Mouse (Mus musculus) ES-E14 (cell line): ENCODE results near the gene Parp3. TPM values are rescaled to one million over a fixed set of nuclear protein-coding genes. Genes with fewer than 3 reads are reported as not detected.

Experiments used
- DNase-seq: peaks from one replicate; pipeline ENCODE4 v3.0.0-alpha.2; 2013; ENCODE audit warnings: low read depth, low spot score
- H3K27ac ChIP-seq: 2 replicates; pipeline ENCODE4 v1.5.1; 2012; ENCODE audit warnings: low read depth, mild to moderate bottlenecking, low read length, moderate library complexity, mixed read lengths; ENCODE audit not compliant: poor library complexity, insufficient read depth, severe bottlenecking
- H3K36me3 ChIP-seq: 2 replicates; pipeline ENCODE4 v1.6.1; 2012; ENCODE audit warnings: mild to moderate bottlenecking, low read length, moderate library complexity, mixed read lengths; ENCODE audit not compliant: control insufficient read depth, poor library complexity, insufficient read depth, severe bottlenecking
- H3K4me1 ChIP-seq, 2 experiments: fragments of 150-350 bp in 1 of 2; sonication (generic) in 1 of 2; 2 replicates each; pipeline ENCODE4 v1.6.1; 2012; ENCODE audit warnings: low read length in 2 of 2, mild to moderate bottlenecking in 1 of 2, mixed read lengths in 1 of 2; ENCODE audit not compliant: control insufficient read depth in 2 of 2, insufficient read depth in 2 of 2, poor library complexity in 1 of 2
- H3K4me3 ChIP-seq, 2 experiments: fragments of 150-350 bp in 1 of 2; sonication (generic) in 1 of 2; 2 replicates each; pipeline ENCODE4 v1.5.1; 2012; ENCODE audit warnings: low read length in 2 of 2, low read depth in 1 of 2, mild to moderate bottlenecking in 1 of 2, mixed read lengths in 1 of 2; ENCODE audit not compliant: insufficient read depth in 1 of 2, poor library complexity in 1 of 2, severe bottlenecking in 1 of 2
- H3K9ac ChIP-seq: 2 replicates; pipeline ENCODE4 v1.6.1; 2012; ENCODE audit warnings: low read depth, mild to moderate bottlenecking, low read length, mixed read lengths; ENCODE audit not compliant: poor library complexity, insufficient read depth, severe bottlenecking
- H3K9me3 ChIP-seq: fragments of 150-350 bp; sonication (generic); 2 replicates; pipeline ENCODE4 v1.6.1; 2012; ENCODE audit warnings: low read depth, mild to moderate bottlenecking, low read length; ENCODE audit not compliant: control insufficient read depth, insufficient read depth
- CHD2 ChIP-seq: IDR thresholded peaks from 2 replicates; pipeline ENCODE4 v1.6.1; 2014; ENCODE audit warnings: mild to moderate bottlenecking, low read depth, low read length, inconsistent platforms
- HCFC1 ChIP-seq: IDR thresholded peaks from 2 replicates; pipeline ENCODE4 v1.6.1; 2012; ENCODE audit warnings: low read length, inconsistent platforms, borderline replicate concordance; ENCODE audit not compliant: insufficient read depth
- MAFK ChIP-seq: IDR thresholded peaks from 2 replicates; pipeline ENCODE4 v1.6.1; 2014; ENCODE audit warnings: mild to moderate bottlenecking, low read depth, low read length, inconsistent platforms; ENCODE audit not compliant: insufficient read depth
- ZC3H11A ChIP-seq: IDR thresholded peaks from 2 replicates; pipeline ENCODE4 v1.6.1; 2012; ENCODE audit warnings: low read depth, mild to moderate bottlenecking, inconsistent platforms, low read length, borderline replicate concordance
- ZNF384 ChIP-seq: IDR thresholded peaks from 2 replicates; pipeline ENCODE4 v1.6.1; 2012; ENCODE audit warnings: low read depth, low read length, inconsistent platforms
- in situ Hi-C, 2 experiments: fragments of 600-800 bp; cut with MboI; formaldehyde crosslinking; loops; one replicate each; pipeline ENCODE4 v1.15.1; 2025; ENCODE audit warnings: low sequenced_read_pairs in 2 of 2, inconsistent platforms in 1 of 2; ENCODE audit not compliant: unreplicated experiment in 2 of 2
- total RNA-seq: library from RNA; depleted of rRNA; stranded (reverse); fragments of 300-350 nt; gene quantifications from 2 replicates; pipeline ENCODE4 v1.2.3, GENCODE M21; 2012

The Parp3 gene
- total RNA-seq, 1 experiment, result 6.0 TPM

DNA sequence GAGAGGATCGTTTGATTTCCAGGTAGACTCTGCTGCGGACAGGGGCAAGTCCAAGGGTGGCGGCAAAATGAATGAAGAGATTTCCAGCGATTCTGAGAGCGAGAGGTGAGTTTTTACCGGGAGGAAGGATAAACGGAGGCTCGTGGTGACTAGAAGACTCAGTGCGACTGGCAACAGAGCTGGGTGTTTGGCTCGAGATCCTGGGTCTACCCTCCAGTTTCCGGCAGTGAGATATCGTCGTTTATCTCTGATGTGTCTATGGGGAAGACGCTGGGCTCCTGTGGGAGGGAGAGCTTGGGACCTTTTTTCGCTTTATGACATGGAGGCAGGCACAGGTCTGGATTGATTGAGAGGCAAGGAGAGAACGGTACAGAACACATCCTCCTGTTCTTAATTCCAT lies 900 bp upstream of the Parp3 start:
- Histone ChIP-seq H3K36me3 (peaks cover 27% of the 10 kb centered on the region), H3K27ac (no peak overlapping the region), H3K4me1 (peaks cover 5 to 15% of the 10 kb centered on the region in 2 experiments; a peak in 2 of 4 replicates), H3K9me3 (no peaks in the 10 kb centered on the region), H3K9ac (peak overlapping the region; percentile 86), H3K4me3 (peak overlapping the region; percentile 76 to 86)
- in situ Hi-C loops, result no loop called here
- TF ChIP-seq ZNF384, result no peak
- DNase-seq, result no peak

DNA sequence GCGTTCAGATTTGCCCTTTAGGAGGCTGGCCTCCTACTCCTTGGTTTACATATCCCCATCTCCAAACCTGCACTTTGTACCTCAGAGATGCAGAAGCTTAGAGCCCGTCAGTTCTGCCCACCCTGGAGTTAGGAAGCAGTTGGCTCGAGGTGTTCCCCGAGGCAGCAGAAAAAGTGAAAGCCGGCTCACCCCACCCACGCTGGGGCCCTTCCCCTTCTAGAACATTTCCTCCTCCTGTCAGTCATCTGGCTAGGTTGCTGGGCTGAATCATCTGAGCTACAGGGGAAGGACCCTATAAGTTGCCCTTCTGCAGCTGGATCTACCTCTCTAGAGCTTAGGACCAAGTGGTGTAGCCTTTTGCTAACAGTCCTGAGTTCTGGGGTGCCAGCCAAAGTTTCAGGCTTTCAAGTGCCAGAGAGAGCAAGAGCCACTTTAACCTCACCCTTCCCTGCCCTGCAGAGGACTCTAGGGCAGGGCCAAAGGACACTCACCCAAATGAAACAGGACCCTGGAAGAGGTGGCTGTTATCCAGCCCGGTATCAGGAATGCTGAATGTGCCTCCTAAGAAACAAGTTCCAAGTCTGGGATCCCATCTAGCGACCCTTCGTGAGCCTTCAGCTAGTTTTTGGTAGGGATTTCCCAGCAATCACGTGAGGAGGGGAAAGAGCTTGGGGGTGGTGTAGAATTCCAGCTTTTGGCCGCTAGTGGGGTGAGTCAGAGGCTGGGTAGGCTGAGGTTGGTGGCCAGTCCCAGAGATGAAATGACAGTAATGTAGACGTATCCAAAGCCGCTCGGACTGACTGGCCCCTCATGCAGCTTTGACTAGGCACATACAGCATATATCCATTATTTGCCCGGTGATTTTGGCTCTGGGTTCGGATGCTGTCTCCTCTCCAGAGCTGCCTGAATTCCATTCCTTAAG lies 486 bp downstream of the Parp3 start:
- in situ Hi-C loops, result no loop called here
- no peak overlapping the region for H3K27ac ChIP-seq
- peak overlapping the region; percentile 54; the same call in 1 of the 2 replicates for H3K9ac ChIP-seq
- peaks cover 18% of the 10 kb centered on the region for H3K36me3 ChIP-seq
- no peak for DNase-seq
- peaks cover 5 to 20% of the 10 kb centered on the region in 2 experiments; a peak in 2 of 4 replicates for H3K4me1 ChIP-seq
- H3K9me3 ChIP-seq, result no peaks in the 10 kb centered on the region
- TF ChIP-seq ZC3H11A (no peak), CHD2 (no peak)
- peak overlapping the region in 1 of 2 experiments; percentile 31; a peak in 2 of 4 replicates for H3K4me3 ChIP-seq

DNA sequence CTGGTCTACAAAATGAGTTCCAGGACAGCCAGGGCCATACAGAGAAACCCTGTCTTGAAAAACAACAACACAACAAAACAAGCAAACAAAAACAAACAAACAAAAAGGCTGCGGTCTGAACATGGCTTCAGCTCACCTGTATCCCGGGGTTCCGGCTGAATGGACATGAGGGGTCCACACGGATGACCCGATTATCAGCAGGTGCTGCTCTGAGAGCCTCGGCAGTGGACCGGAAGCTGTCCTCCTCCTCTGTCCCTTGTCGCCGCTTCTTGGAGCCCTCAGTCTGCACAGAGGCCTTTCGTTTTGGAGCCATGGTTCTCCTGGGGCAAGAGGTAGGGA lies 1.1 kb downstream of the Parp3 start, which contains the start of gene Rrp9:
Gene Rrp9, plus strand, starts transcription at position 301 of the 339 bp plus-strand sequence.
- in situ Hi-C loops, result no loop called here
- Histone ChIP-seq H3K9ac (peak within 1 kb of the TSS; percentile 54; the same call in 1 of the 2 replicates), H3K4me3 (peak within 1 kb of the TSS; percentile 31), H3K9me3 (no peaks in the 10 kb centered on the region), H3K4me1 (peaks cover 5 to 24% of the 10 kb centered on the region in 2 experiments; a peak in 2 of 4 replicates), H3K36me3 (peaks cover 12% of the 10 kb centered on the region), H3K27ac (no peak within 1 kb of the TSS)
- DNase-seq, result no peak
- TF ChIP-seq HCFC1 (no peak), MAFK (no peak), ZNF384 (no peak), ZC3H11A (no peak), CHD2 (no peak)

DNA sequence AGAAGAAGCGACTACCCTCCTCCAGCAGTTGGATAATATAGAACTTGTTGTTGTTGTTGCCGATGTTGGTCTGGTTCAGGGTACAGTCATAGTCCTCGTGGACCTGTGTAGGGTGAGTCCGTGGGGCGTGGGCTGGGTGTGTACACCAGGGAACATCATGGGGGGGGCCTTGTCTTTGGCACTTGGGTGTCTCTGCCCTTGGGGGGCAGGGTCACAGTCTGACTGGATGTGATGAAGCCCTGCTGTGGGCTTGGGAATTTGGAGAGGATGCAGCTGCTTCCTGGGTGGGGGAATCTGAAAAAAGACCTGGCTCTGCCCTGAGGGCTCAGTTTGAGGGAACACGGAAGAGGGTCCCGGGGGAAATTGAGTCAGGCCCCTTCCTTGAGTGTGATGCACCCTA lies 1.7 kb downstream of the Parp3 start:
- H3K9ac ChIP-seq, result no peak overlapping the region
- H3K4me1 ChIP-seq, result peaks cover 5 to 24% of the 10 kb centered on the region in 2 experiments; a peak in 2 of 4 replicates

More for the DNA sequence above, 1.7 kb downstream of the Parp3 start:
- no peak for TF ChIP-seq ZC3H11A
- TF ChIP-seq MAFK, result no peak
- TF ChIP-seq ZNF384, result no peak
- no peak for TF ChIP-seq CHD2
- TF ChIP-seq HCFC1, result no peak
- H3K4me3 ChIP-seq, result peak overlapping the region; percentile 27 to 31; a peak in 3 of 4 replicates
- no peak overlapping the region for H3K27ac ChIP-seq
- no peak for DNase-seq
- H3K36me3 ChIP-seq, result peaks cover 7% of the 10 kb centered on the region
- in situ Hi-C loops, result no loop called here
- no peaks in the 10 kb centered on the region for H3K9me3 ChIP-seq
